Mouse (Mus musculus): Measurements from ENCODE around the gene Slc7a1. TPM values are rescaled to one million over a fixed set of nuclear protein-coding genes. Genes with fewer than 3 reads are reported as not detected.

Gene Slc7a1
- total and polyA plus RNA-seq, 3 experiments: 20.5 to 78.3 (median 69.5) TPM

DNA sequence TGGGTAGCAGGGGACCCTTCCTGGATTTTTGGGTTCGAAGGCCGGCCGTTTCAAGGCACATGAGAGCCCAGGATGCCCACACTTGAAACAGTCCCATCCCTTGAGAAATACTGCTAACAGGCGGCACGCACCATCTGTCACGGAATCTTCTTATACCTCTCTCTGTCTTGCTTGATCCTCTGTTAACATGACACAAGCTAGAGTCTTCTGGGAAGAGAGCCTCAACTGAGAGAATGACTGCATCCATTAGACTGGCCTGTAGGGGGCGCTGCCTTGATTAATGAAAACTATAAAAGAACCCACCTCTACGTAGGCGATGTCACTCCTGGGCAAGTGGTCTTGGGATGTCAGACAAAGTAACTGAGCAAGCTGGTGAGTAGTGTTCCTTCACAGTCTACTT is 13.2 kb downstream of the Slc7a1 start:
- H3K4me1 ChIP-seq (ENCODE audit: control insufficient read depth in 1 of 2, insufficient read depth in 2 of 2): peaks cover 6 to 54% of the 10 kb centered on the region in 2 experiments
- peaks cover 6% of the 10 kb centered on the region for H3K9me3 ChIP-seq (replicated peaks; ENCODE audit: low read length)
- H3K9ac ChIP-seq (ENCODE audit: insufficient read depth, low read depth): no peak overlapping the region
- in situ Hi-C loops (cut with MboI; ENCODE audit: low pct_ligation_motif_present, low pct_unique_long_range_greater_than_20kb, low sequenced_read_pairs) (no loop called here), dilution Hi-C loops (cut with MboI; ENCODE audit: extremely low pct_ligation_motif_present, extremely low pct_unique_long_range_greater_than_20kb, low sequenced_read_pairs) (no loop called here)
- H3K79me2 ChIP-seq (replicated peaks; ENCODE audit: control insufficient read depth, extremely low read depth, insufficient read depth, poor library complexity, severe bottlenecking): peaks cover 91% of the 10 kb centered on the region
- peaks cover 46 to 83% of the 10 kb centered on the region in 2 experiments for H3K36me3 ChIP-seq (replicated peaks in 1 of 2; ENCODE audit: control insufficient read depth in 1 of 2, insufficient read depth in 1 of 2, low read length in 1 of 2)
- DNase-seq (ENCODE audit: extremely low read depth): no peak
- no peak overlapping the region for H3K27ac ChIP-seq (ENCODE audit: insufficient read depth, low read depth)
- no peak overlapping the region for H3K4me3 ChIP-seq (replicated peaks in 1 of 3; ENCODE audit: low read depth in 2 of 3, low read length in 2 of 3, poor library complexity in 1 of 3)
- no peaks in the 10 kb centered on the region for H3K27me3 ChIP-seq (replicated peaks)
- TF ChIP-seq MAX (IDR thresholded peaks at IDR 0.05; ENCODE audit: low read length) (no peak), CTCF (conservative IDR thresholded peaks at IDR 0.05 in 1 of 2, IDR thresholded peaks at IDR 0.05 in 1 of 2; ENCODE audit: low read depth in 2 of 2, low read length in 2 of 2) (peak; percentile 37 to 45)
- H3K4me2 ChIP-seq (ENCODE audit: insufficient read depth, low read depth, poor library complexity, severe bottlenecking): no peak overlapping the region

- DNase-seq (ENCODE audit: extremely low read depth): no peak
- in situ Hi-C loops (cut with MboI; ENCODE audit: low pct_ligation_motif_present, low pct_unique_long_range_greater_than_20kb, low sequenced_read_pairs): no loop called here
- peaks cover 5 to 46% of the 10 kb centered on the region in 2 experiments for H3K4me1 ChIP-seq (ENCODE audit: control insufficient read depth in 1 of 2, insufficient read depth in 2 of 2)
- H3K27me3 ChIP-seq (replicated peaks): no peaks in the 10 kb centered on the region
- H3K9me3 ChIP-seq (replicated peaks; ENCODE audit: low read length): peaks cover 8% of the 10 kb centered on the region
- H3K36me3 ChIP-seq (replicated peaks in 1 of 2; ENCODE audit: control insufficient read depth in 1 of 2, insufficient read depth in 1 of 2, low read length in 1 of 2): peaks cover 46 to 84% of the 10 kb centered on the region in 2 experiments
- H3K27ac ChIP-seq (ENCODE audit: insufficient read depth, low read depth): no peak overlapping the region
- H3K4me3 ChIP-seq (replicated peaks in 1 of 3; ENCODE audit: low read depth in 2 of 3, low read length in 2 of 3, poor library complexity in 1 of 3): no peak overlapping the region
- dilution Hi-C loops (cut with MboI; ENCODE audit: extremely low pct_ligation_motif_present, extremely low pct_unique_long_range_greater_than_20kb, low sequenced_read_pairs): no loop called here
- TF ChIP-seq POLR2A (IDR thresholded peaks at IDR 0.05; ENCODE audit: low read depth, low read length) (0 out of 2 replicates have a peak, but pooled peaks have one; percentile 17), MYC (IDR thresholded peaks at IDR 0.05; ENCODE audit: low read depth, low read length) (no peak), SMC3 (IDR thresholded peaks at IDR 0.05; ENCODE audit: low read depth, low read length) (no peak)
- H3K79me2 ChIP-seq (replicated peaks; ENCODE audit: control insufficient read depth, extremely low read depth, insufficient read depth, poor library complexity, severe bottlenecking): peaks cover 93% of the 10 kb centered on the region
- no peak overlapping the region for H3K4me2 ChIP-seq (ENCODE audit: insufficient read depth, low read depth, poor library complexity, severe bottlenecking)
- H3K9ac ChIP-seq (ENCODE audit: insufficient read depth, low read depth): no peak overlapping the region
Measured at GRCm38 (mm10) chr5:148384501-148385055, 15.1 kb downstream of the Slc7a1 start.

DNA sequence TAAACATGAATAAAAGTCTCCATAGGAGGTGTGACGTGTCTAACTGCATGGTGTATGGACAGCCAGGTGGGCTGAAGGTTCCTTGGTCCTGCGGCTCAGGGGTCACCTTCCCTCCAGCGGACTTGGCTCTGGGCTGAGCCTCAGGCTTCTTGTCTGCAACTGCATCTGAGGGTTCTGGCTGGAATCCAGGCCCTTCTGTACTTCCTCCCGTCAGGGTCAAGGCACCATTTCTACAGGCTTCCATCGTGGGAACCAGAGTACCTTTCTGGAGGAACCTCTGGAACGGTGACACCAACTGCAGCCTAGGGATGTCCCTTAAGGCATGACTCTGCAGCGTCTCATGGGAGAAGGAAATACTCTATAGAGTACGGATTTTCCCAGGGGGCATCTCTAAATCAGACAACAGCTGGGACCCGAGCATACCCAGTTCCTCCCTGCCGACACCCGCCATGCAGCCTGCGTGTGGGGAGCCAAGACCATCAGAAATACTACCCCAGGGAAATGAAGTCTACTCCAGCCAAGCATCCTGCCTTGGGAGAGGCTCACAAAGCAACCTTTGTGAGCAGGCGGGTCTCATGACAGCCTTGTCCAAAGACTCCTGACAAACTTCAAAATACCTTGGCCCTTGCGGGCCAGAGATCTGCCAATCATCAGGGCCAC is 15.7 kb downstream of the Slc7a1 start:
- dilution Hi-C loops (cut with MboI; ENCODE audit: extremely low pct_ligation_motif_present, extremely low pct_unique_long_range_greater_than_20kb, low sequenced_read_pairs) (no loop called here), in situ Hi-C loops (cut with MboI; ENCODE audit: low pct_ligation_motif_present, low pct_unique_long_range_greater_than_20kb, low sequenced_read_pairs) (no loop called here)
- Histone ChIP-seq H3K4me2 (ENCODE audit: insufficient read depth, low read depth, poor library complexity, severe bottlenecking) (no peak overlapping the region), H3K4me1 (ENCODE audit: control insufficient read depth in 1 of 2, insufficient read depth in 2 of 2) (peaks cover 5 to 47% of the 10 kb centered on the region in 2 experiments), H3K9me3 (replicated peaks; ENCODE audit: low read length) (peaks cover 8% of the 10 kb centered on the region), H3K79me2 (replicated peaks; ENCODE audit: control insufficient read depth, extremely low read depth, insufficient read depth, poor library complexity, severe bottlenecking) (peaks cover 97% of the 10 kb centered on the region), H3K4me3 (replicated peaks in 1 of 3; ENCODE audit: low read depth in 2 of 3, low read length in 2 of 3, poor library complexity in 1 of 3) (no peak overlapping the region), H3K36me3 (replicated peaks in 1 of 2; ENCODE audit: control insufficient read depth in 1 of 2, insufficient read depth in 1 of 2, low read length in 1 of 2) (peaks cover 46 to 84% of the 10 kb centered on the region in 2 experiments), H3K9ac (ENCODE audit: insufficient read depth, low read depth) (no peak overlapping the region), H3K27me3 (replicated peaks) (no peaks in the 10 kb centered on the region), H3K27ac (ENCODE audit: insufficient read depth, low read depth) (no peak overlapping the region)
- TF ChIP-seq TCF12 (IDR thresholded peaks at IDR 0.05; ENCODE audit: low read depth, low read length): no peak
- no peak for TF ChIP-seq POLR2AphosphoS2 (IDR thresholded peaks at IDR 0.05; ENCODE audit: low read depth, low read length)
- DNase-seq (ENCODE audit: extremely low read depth): no peak
